Mouse (Mus musculus): ENCODE data around the gene Esr1. TPM values are rescaled to one million over a fixed set of nuclear protein-coding genes. Genes with fewer than 3 reads are reported as not detected.
"Not testable (repeated sequence)": the region's sequence is repeated elsewhere in the genome, so short reads cannot be mapped to it uniquely, and the experiment has no call there.

The Esr1 gene
- polyA plus RNA-seq, 1 experiment from 2014 or later, result 3.3 TPM

DNA sequence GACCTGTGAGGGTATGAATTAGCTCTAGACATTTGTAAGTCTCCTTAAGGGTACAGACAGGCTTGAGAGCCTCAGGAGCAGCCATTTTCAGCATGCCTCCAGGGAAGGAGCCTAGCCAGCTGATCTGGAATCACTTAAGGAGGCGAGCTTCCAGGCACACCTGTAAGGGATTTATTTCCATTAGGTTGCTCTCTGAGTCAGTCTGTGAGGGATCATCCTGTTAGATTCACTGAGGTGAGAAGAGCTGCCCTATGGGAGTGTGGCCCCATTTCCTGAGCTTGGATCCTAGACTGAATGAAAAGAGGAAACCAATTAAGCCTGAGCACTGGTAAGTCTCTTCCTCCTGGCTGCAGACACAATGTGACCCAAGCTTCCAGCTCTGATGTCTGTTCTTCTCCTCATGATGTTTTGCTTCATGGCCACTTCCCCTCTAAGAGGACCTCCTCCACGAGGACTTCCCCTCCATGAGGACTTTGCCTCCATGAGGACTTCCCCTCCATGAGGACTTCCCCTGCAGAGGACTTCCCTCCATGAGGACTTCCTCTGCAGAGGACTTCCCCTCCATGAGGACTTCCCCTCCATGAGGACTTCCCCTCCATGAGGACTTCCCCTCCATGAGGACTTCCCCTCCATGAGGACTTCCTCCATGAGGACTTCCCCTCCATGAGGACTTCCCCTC, 10.5 kb upstream of the Esr1 start:
- no peak for DNase-seq (ENCODE audit: low spot score)
- TF ChIP-seq CTCF (IDR thresholded peaks at IDR 0.05; ENCODE audit: low read depth), result no peak
- Histone ChIP-seq H3K9ac (ENCODE audit: low read depth, low read length) (no peak overlapping the region), H3K27me3 (ENCODE audit: insufficient read depth, low read length) (no peaks in the 10 kb centered on the region), H3K4me2 (ENCODE audit: low read length) (no peak overlapping the region), H3K4me1 (replicated peaks; ENCODE audit: insufficient read depth, low read length) (no peaks in the 10 kb centered on the region), H3K36me3 (ENCODE audit: insufficient read depth, low read length) (no peaks in the 10 kb centered on the region), H3K4me3 (replicated peaks; ENCODE audit: low read depth, low read length) (no peak overlapping the region), H3K27ac (no peak overlapping the region), H3K9me3 (replicated peaks; ENCODE audit: low read length) (no peaks in the 10 kb centered on the region)
- no peak for ATAC-seq (replicated peaks; ENCODE audit: low FRiP score, low read depth)
- 71% methylated on average over 2 of the region's 2 CpGs for WGBS

- not testable (repeated sequence) for H3K4me3 ChIP-seq (replicated peaks; ENCODE audit: low read depth, low read length); DNase-seq (ENCODE audit: low spot score); H3K27me3 ChIP-seq (ENCODE audit: insufficient read depth, low read length); H3K4me2 ChIP-seq (ENCODE audit: low read length); H3K9me3 ChIP-seq (replicated peaks; ENCODE audit: low read length); H3K4me1 ChIP-seq (replicated peaks; ENCODE audit: insufficient read depth, low read length); H3K36me3 ChIP-seq (ENCODE audit: insufficient read depth, low read length); H3K27ac ChIP-seq; H3K9ac ChIP-seq (ENCODE audit: low read depth, low read length); ATAC-seq (replicated peaks; ENCODE audit: low FRiP score, low read depth)
Observed at GRCm38 (mm10) chr10:4601612-4602011, 9.8 kb upstream of the Esr1 start.

DNA sequence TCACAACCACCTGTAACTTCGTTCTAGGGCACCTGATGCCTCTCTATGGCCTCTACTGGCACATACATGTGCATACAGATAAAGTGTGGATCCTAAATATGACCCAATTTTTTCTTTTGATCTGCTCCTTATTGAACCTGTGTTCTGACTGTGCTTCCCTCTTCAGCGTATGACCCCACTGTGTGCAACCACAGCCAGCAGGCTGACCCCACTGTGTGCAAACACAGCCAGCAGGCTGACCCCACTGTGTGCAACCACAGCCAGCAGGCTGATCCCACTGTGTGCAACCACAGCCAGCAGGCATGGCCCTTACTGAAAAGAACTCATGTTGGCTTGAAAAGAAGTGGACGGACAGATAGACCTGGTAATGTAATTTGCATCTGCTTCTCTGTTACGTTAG, 8.9 kb upstream of the Esr1 start:
- no peak for DNase-seq (ENCODE audit: low spot score)
- Histone ChIP-seq H3K9me3 (replicated peaks; ENCODE audit: low read length) (no peaks in the 10 kb centered on the region), H3K4me1 (replicated peaks; ENCODE audit: insufficient read depth, low read length) (no peaks in the 10 kb centered on the region), H3K27me3 (ENCODE audit: insufficient read depth, low read length) (no peaks in the 10 kb centered on the region), H3K9ac (ENCODE audit: low read depth, low read length) (no peak overlapping the region), H3K27ac (no peak overlapping the region), H3K4me3 (replicated peaks; ENCODE audit: low read depth, low read length) (no peak overlapping the region), H3K36me3 (ENCODE audit: insufficient read depth, low read length) (no peaks in the 10 kb centered on the region), H3K4me2 (ENCODE audit: low read length) (no peak overlapping the region)
- ATAC-seq (replicated peaks; ENCODE audit: low FRiP score, low read depth), result no peak
- 76% methylated on average over 4 of the region's 4 CpGs for WGBS
- TF ChIP-seq CTCF (IDR thresholded peaks at IDR 0.05; ENCODE audit: low read depth), result no peak

DNA sequence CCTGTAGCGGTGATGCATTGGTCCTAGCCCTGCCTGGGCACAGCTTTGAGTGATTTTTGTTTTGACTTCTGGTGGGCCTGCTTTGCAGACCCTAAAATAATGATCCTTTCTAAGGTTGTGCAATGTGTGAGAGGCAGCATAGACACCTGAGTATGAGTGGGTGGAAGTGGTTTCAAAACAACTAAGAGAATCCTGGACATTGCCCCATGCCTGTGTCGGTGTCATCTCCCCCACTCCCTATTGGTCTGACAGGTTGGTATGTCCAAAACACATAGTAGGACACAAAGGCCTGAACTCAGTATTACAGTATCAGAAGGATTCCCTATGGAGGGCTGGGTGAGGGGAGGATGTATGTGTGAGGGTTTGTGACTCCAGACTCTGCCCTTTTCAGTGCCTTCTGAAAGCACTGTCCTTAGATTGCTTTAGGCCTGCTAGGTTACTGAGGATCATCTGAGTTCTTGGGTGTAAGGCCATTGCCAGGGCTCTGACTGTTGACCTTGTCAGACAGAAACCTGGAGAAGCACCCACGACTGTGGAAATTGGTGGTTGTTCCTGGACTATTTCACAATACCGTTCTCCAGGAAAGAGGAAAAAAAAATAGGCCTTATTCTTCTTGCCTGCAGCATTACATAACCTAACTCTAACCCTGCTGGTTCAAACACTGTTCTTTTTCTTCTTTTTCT, 6.7 kb upstream of the Esr1 start:
- Histone ChIP-seq H3K27me3 (ENCODE audit: insufficient read depth, low read length) (no peaks in the 10 kb centered on the region), H3K36me3 (ENCODE audit: insufficient read depth, low read length) (no peaks in the 10 kb centered on the region), H3K4me2 (ENCODE audit: low read length) (no peak overlapping the region), H3K9ac (ENCODE audit: low read depth, low read length) (no peak overlapping the region), H3K4me3 (replicated peaks; ENCODE audit: low read depth, low read length) (no peak overlapping the region), H3K4me1 (replicated peaks; ENCODE audit: insufficient read depth, low read length) (no peaks in the 10 kb centered on the region), H3K27ac (no peak overlapping the region), H3K9me3 (replicated peaks; ENCODE audit: low read length) (no peaks in the 10 kb centered on the region)
- DNase-seq (ENCODE audit: low spot score) (no peak), ATAC-seq (replicated peaks; ENCODE audit: low FRiP score, low read depth) (no peak)
- TF ChIP-seq CTCF (IDR thresholded peaks at IDR 0.05; ENCODE audit: low read depth), result no peak
- 76% methylated on average over 4 of the region's 4 CpGs for WGBS

DNA sequence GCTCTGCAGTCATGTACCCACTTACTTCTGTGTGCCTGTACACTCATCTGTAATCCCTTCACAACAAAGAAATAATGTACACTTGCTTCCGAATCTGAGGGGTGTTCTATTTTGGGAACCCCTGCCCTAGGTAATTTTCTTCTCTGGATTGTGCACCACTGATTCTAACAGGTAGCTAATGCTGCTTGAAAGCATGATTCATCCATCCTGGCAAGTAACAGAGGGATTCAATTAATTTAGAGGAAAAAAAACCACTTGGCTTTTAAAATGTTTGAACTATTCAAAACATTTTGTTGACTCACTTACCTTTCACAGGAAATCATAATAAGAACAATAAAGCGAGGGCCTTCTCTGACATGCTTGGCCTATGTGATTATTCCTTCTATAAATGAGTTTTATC, 1.2 kb upstream of the Esr1 start:
- no peak overlapping the region for H3K27ac ChIP-seq
- ATAC-seq (replicated peaks; ENCODE audit: low FRiP score, low read depth), result no peak
- WGBS, result 67% methylated on average over 2 of the region's 2 CpGs
- H3K9me3 ChIP-seq (replicated peaks; ENCODE audit: low read length), result no peaks in the 10 kb centered on the region
- DNase-seq (ENCODE audit: low spot score), result no peak
- TF ChIP-seq CTCF (IDR thresholded peaks at IDR 0.05; ENCODE audit: low read depth), result no peak
- H3K4me1 ChIP-seq (replicated peaks; ENCODE audit: insufficient read depth, low read length), result no peaks in the 10 kb centered on the region
- no peak overlapping the region for H3K4me3 ChIP-seq (replicated peaks; ENCODE audit: low read depth, low read length)
- no peaks in the 10 kb centered on the region for H3K27me3 ChIP-seq (ENCODE audit: insufficient read depth, low read length)
- no peak overlapping the region for H3K4me2 ChIP-seq (ENCODE audit: low read length)
- H3K9ac ChIP-seq (ENCODE audit: low read depth, low read length), result no peak overlapping the region
- H3K36me3 ChIP-seq (ENCODE audit: insufficient read depth, low read length), result no peaks in the 10 kb centered on the region

DNA sequence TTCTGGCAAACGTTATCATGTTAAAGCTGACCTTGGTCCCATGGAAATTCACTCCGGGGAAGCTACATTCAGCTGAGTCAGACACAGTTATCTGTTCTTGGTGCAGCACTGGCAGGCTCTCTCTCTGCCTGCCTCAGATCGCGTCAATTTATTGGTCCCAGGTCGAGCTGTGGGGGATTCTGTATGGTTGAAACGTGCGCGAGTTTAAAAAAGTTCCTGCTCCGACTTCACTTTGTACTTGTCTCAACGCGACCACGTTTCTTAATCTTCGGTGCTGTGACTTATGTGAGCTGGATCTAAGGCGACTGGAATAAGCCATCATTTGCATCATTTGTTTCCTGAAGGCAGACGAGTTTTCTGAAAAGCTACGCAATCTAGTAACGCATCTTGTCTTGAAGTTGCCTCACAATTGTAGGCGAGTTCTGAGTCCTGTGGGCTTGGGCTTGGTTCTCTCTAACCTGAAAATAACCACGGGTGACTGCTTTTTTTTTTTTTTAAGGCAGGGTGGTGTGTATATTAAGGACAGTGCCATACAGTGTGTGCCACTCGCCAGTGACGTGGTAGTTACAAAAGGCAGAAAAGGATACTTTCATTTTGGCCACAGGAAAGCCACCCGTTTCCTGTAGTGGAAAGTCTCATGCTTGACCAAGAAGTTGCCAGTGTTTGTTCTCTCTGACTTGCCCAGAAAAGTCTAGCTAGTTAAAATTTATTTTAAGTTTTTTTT, 1.1 kb downstream of the Esr1 start:
- TF ChIP-seq CTCF (IDR thresholded peaks at IDR 0.05; ENCODE audit: low read depth), result no peak
- Histone ChIP-seq H3K27ac (peak overlapping the region; percentile 77), H3K4me1 (replicated peaks; ENCODE audit: insufficient read depth, low read length) (no peaks in the 10 kb centered on the region), H3K9ac (ENCODE audit: low read depth, low read length) (peak overlapping the region; percentile 61), H3K9me3 (replicated peaks; ENCODE audit: low read length) (no peaks in the 10 kb centered on the region), H3K27me3 (ENCODE audit: insufficient read depth, low read length) (no peaks in the 10 kb centered on the region), H3K36me3 (ENCODE audit: insufficient read depth, low read length) (no peaks in the 10 kb centered on the region), H3K4me2 (ENCODE audit: low read length) (peak overlapping the region; percentile 57), H3K4me3 (replicated peaks; ENCODE audit: low read depth, low read length) (peak overlapping the region; percentile 33)
- WGBS, result 54% methylated on average over 22 of the region's 22 CpGs
- peak; percentile 35 for DNase-seq (ENCODE audit: low spot score)
- ATAC-seq (replicated peaks; ENCODE audit: low FRiP score, low read depth), result no peak

Data from kidney, postnatal 0 days (tissue).